Mouse (Mus musculus) ES-E14 (cell line): ENCODE data around the gene Gpr146. TPM values are rescaled to one million over a fixed set of nuclear protein-coding genes. Genes with fewer than 3 reads are reported as not detected.
A peak's percentile ranks its signal among the peaks of the same experiment; 100 is the strongest.

Experiments
- DNase-seq: peaks from one replicate; pipeline ENCODE4 v3.0.0-alpha.2; 2013; ENCODE audit warnings: low read depth, low spot score
- H3K27ac ChIP-seq: 2 replicates; pipeline ENCODE4 v1.5.1; 2012; ENCODE audit warnings: low read depth, mild to moderate bottlenecking, low read length, moderate library complexity, mixed read lengths; ENCODE audit not compliant: poor library complexity, insufficient read depth, severe bottlenecking
- H3K36me3 ChIP-seq: 2 replicates; pipeline ENCODE4 v1.6.1; 2012; ENCODE audit warnings: mild to moderate bottlenecking, low read length, moderate library complexity, mixed read lengths; ENCODE audit not compliant: control insufficient read depth, poor library complexity, insufficient read depth, severe bottlenecking
- H3K4me1 ChIP-seq, 2 experiments: fragments of 150-350 bp in 1 of 2; sonication (generic) in 1 of 2; 2 replicates each; pipeline ENCODE4 v1.6.1; 2012; ENCODE audit warnings: low read length in 2 of 2, mild to moderate bottlenecking in 1 of 2, mixed read lengths in 1 of 2; ENCODE audit not compliant: control insufficient read depth in 2 of 2, insufficient read depth in 2 of 2, poor library complexity in 1 of 2
- H3K4me3 ChIP-seq, 2 experiments: fragments of 150-350 bp in 1 of 2; sonication (generic) in 1 of 2; 2 replicates each; pipeline ENCODE4 v1.5.1; 2012; ENCODE audit warnings: low read length in 2 of 2, low read depth in 1 of 2, mild to moderate bottlenecking in 1 of 2, mixed read lengths in 1 of 2; ENCODE audit not compliant: insufficient read depth in 1 of 2, poor library complexity in 1 of 2, severe bottlenecking in 1 of 2
- H3K9ac ChIP-seq: 2 replicates; pipeline ENCODE4 v1.6.1; 2012; ENCODE audit warnings: low read depth, mild to moderate bottlenecking, low read length, mixed read lengths; ENCODE audit not compliant: poor library complexity, insufficient read depth, severe bottlenecking
- H3K9me3 ChIP-seq: fragments of 150-350 bp; sonication (generic); 2 replicates; pipeline ENCODE4 v1.6.1; 2012; ENCODE audit warnings: low read depth, mild to moderate bottlenecking, low read length; ENCODE audit not compliant: control insufficient read depth, insufficient read depth
- CHD2 ChIP-seq: IDR thresholded peaks from 2 replicates; pipeline ENCODE4 v1.6.1; 2014; ENCODE audit warnings: mild to moderate bottlenecking, low read depth, low read length, inconsistent platforms
- HCFC1 ChIP-seq: IDR thresholded peaks from 2 replicates; pipeline ENCODE4 v1.6.1; 2012; ENCODE audit warnings: low read length, inconsistent platforms, borderline replicate concordance; ENCODE audit not compliant: insufficient read depth
- MAFK ChIP-seq: IDR thresholded peaks from 2 replicates; pipeline ENCODE4 v1.6.1; 2014; ENCODE audit warnings: mild to moderate bottlenecking, low read depth, low read length, inconsistent platforms; ENCODE audit not compliant: insufficient read depth
- ZC3H11A ChIP-seq: IDR thresholded peaks from 2 replicates; pipeline ENCODE4 v1.6.1; 2012; ENCODE audit warnings: low read depth, mild to moderate bottlenecking, inconsistent platforms, low read length, borderline replicate concordance
- ZNF384 ChIP-seq: IDR thresholded peaks from 2 replicates; pipeline ENCODE4 v1.6.1; 2012; ENCODE audit warnings: low read depth, low read length, inconsistent platforms
- in situ Hi-C, 2 experiments: fragments of 600-800 bp; cut with MboI; formaldehyde crosslinking; loops; one replicate each; pipeline ENCODE4 v1.15.1; 2025; ENCODE audit warnings: low sequenced_read_pairs in 2 of 2, inconsistent platforms in 1 of 2; ENCODE audit not compliant: unreplicated experiment in 2 of 2
- total RNA-seq: library from RNA; depleted of rRNA; stranded (reverse); fragments of 300-350 nt; gene quantifications from 2 replicates; pipeline ENCODE4 v1.2.3, GENCODE M21; 2012

Gene Gpr146
- total RNA-seq, 1 experiment, result 1.1 TPM

- no peaks in the 10 kb centered on the region for H3K9me3 ChIP-seq
- in situ Hi-C loops, result no loop called here
- no peak for TF ChIP-seq ZNF384
Observed at GRCm38 (mm10) chr5:139399991-139400390, 22.5 kb downstream of the Gpr146 start.

DNA sequence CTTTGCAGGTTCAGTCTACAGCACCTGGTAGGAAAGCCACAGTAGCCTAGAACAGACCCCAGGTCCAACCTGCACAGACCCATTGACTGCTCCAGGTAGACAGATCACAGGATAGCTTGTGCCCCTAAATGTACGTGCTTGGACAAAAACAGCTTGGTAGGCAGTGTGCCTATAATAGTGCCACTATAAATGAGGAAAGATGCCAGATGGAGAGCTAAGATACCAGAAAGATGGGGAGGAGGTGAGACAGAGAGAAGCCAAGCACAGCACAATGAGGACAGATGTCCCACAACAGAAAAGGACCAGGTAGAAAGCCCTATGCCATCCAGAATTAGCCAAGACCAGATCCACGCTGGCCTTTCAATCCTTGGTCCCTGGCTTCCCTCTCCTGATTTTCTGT, 24.6 kb downstream of the Gpr146 start:
- TF ChIP-seq HCFC1 (no peak), ZNF384 (no peak), MAFK (no peak), CHD2 (no peak), ZC3H11A (no peak)
- H3K36me3 ChIP-seq, result peaks cover 4% of the 10 kb centered on the region; the same call in 1 of the 2 replicates
- H3K4me3 ChIP-seq, result no peak overlapping the region
- no peaks in the 10 kb centered on the region for H3K9me3 ChIP-seq
- DNase-seq, result no peak
- in situ Hi-C loops, result no loop called here
- H3K4me1 ChIP-seq, result peaks cover 0 to 2% of the 10 kb centered on the region in 2 experiments; a peak in 1 of 4 replicates
- H3K9ac ChIP-seq, result no peak overlapping the region
- H3K27ac ChIP-seq, result no peak overlapping the region

More at GRCm38 (mm10) chr5:139399991-139400390, 22.5 kb downstream of the Gpr146 start:
- Histone ChIP-seq H3K4me3 (no peak overlapping the region), H3K4me1 (peaks cover 0 to under 1% of the 10 kb centered on the region in 2 experiments; a peak in 1 of 4 replicates), H3K36me3 (no peaks in the 10 kb centered on the region; the same call in 1 of the 2 replicates), H3K27ac (no peak overlapping the region), H3K9ac (no peak overlapping the region)
- DNase-seq, result no peak

DNA sequence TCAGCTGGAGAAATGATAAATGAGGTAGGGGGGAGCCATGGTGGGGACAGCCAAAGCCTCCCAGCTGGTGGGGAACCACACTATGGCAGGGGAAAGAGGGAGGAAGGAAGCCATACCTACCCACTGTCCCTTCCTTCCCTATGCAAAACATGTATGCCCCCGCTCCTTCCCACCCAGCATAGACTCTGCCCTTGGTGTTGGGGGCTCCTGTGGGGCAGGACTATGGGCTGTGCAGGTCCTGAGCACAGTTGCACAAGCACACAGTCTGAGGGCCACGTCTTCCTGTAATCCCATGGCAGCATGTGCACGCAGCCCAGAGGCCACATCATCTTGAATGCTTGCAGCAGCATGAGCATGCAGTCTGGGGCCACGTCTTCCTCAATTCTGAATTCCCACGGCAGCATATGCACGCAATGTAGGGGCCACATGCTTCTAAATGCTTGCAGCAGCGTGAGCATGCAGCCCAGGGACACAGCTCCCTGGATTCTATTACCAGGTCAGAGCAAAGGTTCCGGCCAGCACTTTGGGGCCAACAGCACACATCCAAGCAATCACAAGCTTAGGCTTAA, 26.3 kb downstream of the Gpr146 start:
- Histone ChIP-seq H3K9me3 (no peaks in the 10 kb centered on the region), H3K27ac (no peak overlapping the region), H3K4me1 (peaks cover 0 to 2% of the 10 kb centered on the region in 2 experiments; a peak in 1 of 4 replicates), H3K36me3 (peaks cover 5% of the 10 kb centered on the region; the same call in 1 of the 2 replicates), H3K9ac (no peak overlapping the region), H3K4me3 (no peak overlapping the region)
- DNase-seq, result no peak
- in situ Hi-C loops, result no loop called here
- TF ChIP-seq MAFK, result no peak

DNA sequence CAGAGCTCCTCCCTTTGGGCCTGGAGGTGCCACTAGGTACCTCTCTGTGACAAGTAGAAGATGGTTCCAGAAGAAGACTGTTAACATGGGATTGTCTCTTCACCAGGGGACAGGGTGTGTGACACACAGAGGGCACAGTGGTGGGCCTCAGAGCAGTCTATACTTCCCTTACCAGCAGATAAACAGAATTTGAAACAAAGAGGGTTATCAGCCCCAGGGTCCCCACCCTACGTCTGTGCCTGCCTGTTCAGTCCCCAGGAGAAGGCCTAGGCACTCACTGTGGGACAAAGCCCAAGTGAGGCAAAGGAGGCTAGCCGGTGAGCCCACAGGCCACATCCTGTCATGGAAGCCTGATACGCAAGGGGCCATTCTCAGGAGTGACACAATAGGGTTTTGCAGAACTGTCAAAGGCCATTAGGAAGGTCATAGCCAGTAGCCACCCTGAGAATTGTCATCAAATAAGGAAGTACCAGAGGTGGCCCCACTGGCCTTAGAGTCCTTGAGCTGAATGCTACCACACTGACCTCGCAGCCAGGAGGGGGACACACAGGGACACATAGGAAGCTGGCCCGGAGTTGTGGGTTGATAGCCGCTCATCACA, 27.4 kb downstream of the Gpr146 start, which contains the start of gene C130050O18Rik:
Gene C130050O18Rik (plus strand): TSS at position 480 of the 601 bp plus-strand sequence.
- H3K27ac ChIP-seq, result no peak within 1 kb of the TSS
- no peaks in the 10 kb centered on the region for H3K9me3 ChIP-seq
- H3K4me3 ChIP-seq, result no peak within 1 kb of the TSS
- 0 out of 2 replicates have a peak within 1 kb of the TSS, but pooled peaks have one; percentile 7 for H3K9ac ChIP-seq
- peaks cover 0 to 2% of the 10 kb centered on the region in 2 experiments; a peak in 1 of 4 replicates for H3K4me1 ChIP-seq
- peaks cover 5% of the 10 kb centered on the region; the same call in 1 of the 2 replicates for H3K36me3 ChIP-seq
- TF ChIP-seq ZNF384 (no peak), HCFC1 (no peak), MAFK (no peak), ZC3H11A (no peak), CHD2 (no peak)
- in situ Hi-C loops, result no loop called here
- DNase-seq, result no peak
